Mouse (Mus musculus): ENCODE data around the gene Olfr710. TPM values are rescaled to one million over a fixed set of nuclear protein-coding genes. Genes with fewer than 3 reads are reported as not detected.
"Not testable (repeated sequence)": the region's sequence is repeated elsewhere in the genome, so short reads cannot be mapped to it uniquely, and the experiment has no call there.

The Olfr710 gene
- total RNA-seq (2015; ENCODE audit: low replicate concordance) (not detected in 2 replicates), total RNA-seq (2017; ENCODE audit: low replicate concordance) (not detected in 2 replicates)

- ATAC-seq (replicated peaks; ENCODE audit: low FRiP score, poor library complexity, severe bottlenecking): no peak
These were observed at the start of gene Olfr710 for GRCm38 (mm10) chr7:106948212-106948611. Gene Olfr710, minus strand, starts transcription at chr7:106948312.

GRCm38 (mm10) chr7:106985236-106985635 is 37.1 kb upstream of the Olfr710 start:
- no peak for ATAC-seq (replicated peaks; ENCODE audit: low FRiP score, poor library complexity, severe bottlenecking)

GRCm38 (mm10) chr7:106975353-106975752 is 27.2 kb upstream of the Olfr710 start, which contains the start of gene Olfr711:
Gene Olfr711, minus strand, starts transcription at chr7:106975453.
- no peak for ATAC-seq (replicated peaks; ENCODE audit: low FRiP score, poor library complexity, severe bottlenecking)

- ATAC-seq (replicated peaks; ENCODE audit: low FRiP score, poor library complexity, severe bottlenecking): not testable (repeated sequence)
These were observed 19.4 kb upstream of the Olfr710 start for GRCm38 (mm10) chr7:106967503-106967902.

- no peak for ATAC-seq (replicated peaks; ENCODE audit: low FRiP score, poor library complexity, severe bottlenecking)
These were observed 15.7 kb upstream of the Olfr710 start, which contains the start of gene Olfr6 for GRCm38 (mm10) chr7:106963837-106964236. Gene Olfr6, minus strand, starts transcription at chr7:106963937.

GRCm38 (mm10) chr7:106932119-106932518 is 16.0 kb downstream of the Olfr710 start, which contains the start of gene Olfr709-ps1:
Gene Olfr709-ps1, minus strand, starts transcription at chr7:106932219.
- no peak for ATAC-seq (replicated peaks; ENCODE audit: low FRiP score, poor library complexity, severe bottlenecking)

- ATAC-seq (replicated peaks; ENCODE audit: low FRiP score, poor library complexity, severe bottlenecking): not testable (repeated sequence)
These were observed 27.2 kb downstream of the Olfr710 start for GRCm38 (mm10) chr7:106920961-106921360.

GRCm38 (mm10) chr7:106907676-106908075 is 40.4 kb downstream of the Olfr710 start, which contains the start of gene Olfr1532-ps1:
Gene Olfr1532-ps1, plus strand, starts transcription at chr7:106908001.
- no peak for ATAC-seq (replicated peaks; ENCODE audit: low FRiP score, poor library complexity, severe bottlenecking)

GRCm38 (mm10) chr7:106901141-106901540 is 47.0 kb downstream of the Olfr710 start, which contains the start of gene Olfr707:
Gene Olfr707, minus strand, starts transcription at chr7:106901241.
- ATAC-seq (replicated peaks; ENCODE audit: low FRiP score, poor library complexity, severe bottlenecking): not testable (repeated sequence)

Other genes with a start within 250 kb of the Olfr710 start
- gene Olfr695, start 231.9 kb downstream of the Olfr710 start, total RNA-seq (2015; ENCODE audit: low replicate concordance): not detected in 2 replicates
- gene Olfr695, start 231.9 kb downstream of the Olfr710 start, total RNA-seq (2017; ENCODE audit: low replicate concordance): not detected in 2 replicates
- not detected in 2 replicates for gene Olfr697, start 205.9 kb downstream of the Olfr710 start, total RNA-seq (2015; ENCODE audit: low replicate concordance)
- not detected in 2 replicates for gene Olfr697, start 205.9 kb downstream of the Olfr710 start, total RNA-seq (2017; ENCODE audit: low replicate concordance)
- gene Olfr698, start 192.9 kb downstream of the Olfr710 start, total RNA-seq (2015; ENCODE audit: low replicate concordance): not detected in 2 replicates
- not detected in 2 replicates for gene Olfr698, start 192.9 kb downstream of the Olfr710 start, total RNA-seq (2017; ENCODE audit: low replicate concordance)
- 0.84 TPM in 1 of 2 replicates, not detected in the other for gene Olfr699, start 155.1 kb downstream of the Olfr710 start, total RNA-seq (2015; ENCODE audit: low replicate concordance)
- gene Olfr699, start 155.1 kb downstream of the Olfr710 start, total RNA-seq (2017; ENCODE audit: low replicate concordance): not detected in 2 replicates
- not detected in 2 replicates for gene Olfr700, start 139.5 kb downstream of the Olfr710 start, total RNA-seq (2015; ENCODE audit: low replicate concordance)
- gene Olfr700, start 139.5 kb downstream of the Olfr710 start, total RNA-seq (2017; ENCODE audit: low replicate concordance): not detected in 2 replicates
- not detected in 2 replicates for gene Olfr701, start 134.2 kb downstream of the Olfr710 start, total RNA-seq (2015; ENCODE audit: low replicate concordance)
- gene Olfr701, start 134.2 kb downstream of the Olfr710 start, total RNA-seq (2017; ENCODE audit: low replicate concordance): not detected in 2 replicates
- gene Olfr702, start 114.4 kb downstream of the Olfr710 start, total RNA-seq (2015; ENCODE audit: low replicate concordance): not detected in 2 replicates
- gene Olfr702, start 114.4 kb downstream of the Olfr710 start, total RNA-seq (2017; ENCODE audit: low replicate concordance): not detected in 2 replicates
- gene Olfr703, start 105.0 kb downstream of the Olfr710 start, total RNA-seq (2015; ENCODE audit: low replicate concordance): not detected in 2 replicates
- gene Olfr703, start 105.0 kb downstream of the Olfr710 start, total RNA-seq (2017; ENCODE audit: low replicate concordance): not detected in 2 replicates
- not detected in 2 replicates for gene Olfr704, start 85.1 kb downstream of the Olfr710 start, total RNA-seq (2015; ENCODE audit: low replicate concordance)
- not detected in 2 replicates for gene Olfr704, start 85.1 kb downstream of the Olfr710 start, total RNA-seq (2017; ENCODE audit: low replicate concordance)
- gene Olfr705, start 71.4 kb downstream of the Olfr710 start, total RNA-seq (2015; ENCODE audit: low replicate concordance): not detected in 2 replicates
- gene Olfr705, start 71.4 kb downstream of the Olfr710 start, total RNA-seq (2017; ENCODE audit: low replicate concordance): not detected in 2 replicates
- not detected in 2 replicates for gene Olfr706, start 60.1 kb downstream of the Olfr710 start, total RNA-seq (2015; ENCODE audit: low replicate concordance)
- not detected in 2 replicates for gene Olfr706, start 60.1 kb downstream of the Olfr710 start, total RNA-seq (2017; ENCODE audit: low replicate concordance)
- gene Olfr707, start 47.1 kb downstream of the Olfr710 start, total RNA-seq (2015; ENCODE audit: low replicate concordance): not detected in 2 replicates
- gene Olfr707, start 47.1 kb downstream of the Olfr710 start, total RNA-seq (2017; ENCODE audit: low replicate concordance): not detected in 2 replicates
- not detected in 2 replicates for gene Olfr1532-ps1, start 40.3 kb downstream of the Olfr710 start, total RNA-seq (2015; ENCODE audit: low replicate concordance)
- not detected in 2 replicates for gene Olfr1532-ps1, start 40.3 kb downstream of the Olfr710 start, total RNA-seq (2017; ENCODE audit: low replicate concordance)
- gene Olfr709-ps1, start 16.1 kb downstream of the Olfr710 start, total RNA-seq (2015; ENCODE audit: low replicate concordance): not detected in 2 replicates
- gene Olfr709-ps1, start 16.1 kb downstream of the Olfr710 start, total RNA-seq (2017; ENCODE audit: low replicate concordance): not detected in 2 replicates
- not detected in 2 replicates for gene Olfr6, start 15.6 kb upstream of the Olfr710 start, total RNA-seq (2015; ENCODE audit: low replicate concordance)
- not detected in 2 replicates for gene Olfr6, start 15.6 kb upstream of the Olfr710 start, total RNA-seq (2017; ENCODE audit: low replicate concordance)
- not detected in 2 replicates for gene Olfr711, start 27.1 kb upstream of the Olfr710 start, total RNA-seq (2015; ENCODE audit: low replicate concordance)
- gene Olfr711, start 27.1 kb upstream of the Olfr710 start, total RNA-seq (2017; ENCODE audit: low replicate concordance): 0.38 TPM in 1 of 2 replicates, not detected in the other
- not detected in 2 replicates for gene Olfr2, start 57.8 kb upstream of the Olfr710 start, total RNA-seq (2015; ENCODE audit: low replicate concordance)
- not detected in 2 replicates for gene Olfr2, start 57.8 kb upstream of the Olfr710 start, total RNA-seq (2017; ENCODE audit: low replicate concordance)
- not detected in 2 replicates for gene Olfr713, start 82.9 kb upstream of the Olfr710 start, total RNA-seq (2015; ENCODE audit: low replicate concordance)
- not detected in 2 replicates for gene Olfr713, start 82.9 kb upstream of the Olfr710 start, total RNA-seq (2017; ENCODE audit: low replicate concordance)
- not detected in 2 replicates for gene Olfr714, start 122.7 kb upstream of the Olfr710 start, total RNA-seq (2015; ENCODE audit: low replicate concordance)
- not detected in 2 replicates for gene Olfr714, start 122.7 kb upstream of the Olfr710 start, total RNA-seq (2017; ENCODE audit: low replicate concordance)
- not detected in 2 replicates for gene Olfr17, start 144.9 kb upstream of the Olfr710 start, total RNA-seq (2015; ENCODE audit: low replicate concordance)
- gene Olfr17, start 144.9 kb upstream of the Olfr710 start, total RNA-seq (2017; ENCODE audit: low replicate concordance): not detected in 2 replicates
- gene Olfr715b, start 162.1 kb upstream of the Olfr710 start, total RNA-seq (2015; ENCODE audit: low replicate concordance): not detected in 2 replicates
- not detected in 2 replicates for gene Olfr715b, start 162.1 kb upstream of the Olfr710 start, total RNA-seq (2017; ENCODE audit: low replicate concordance)
- not detected in 2 replicates for gene Olfr715, start 182.8 kb upstream of the Olfr710 start, total RNA-seq (2015; ENCODE audit: low replicate concordance)
- not detected in 2 replicates for gene Olfr715, start 182.8 kb upstream of the Olfr710 start, total RNA-seq (2017; ENCODE audit: low replicate concordance)
- gene Olfr716, start 190.0 kb upstream of the Olfr710 start, total RNA-seq (2015; ENCODE audit: low replicate concordance): not detected in 2 replicates
- gene Olfr716, start 190.0 kb upstream of the Olfr710 start, total RNA-seq (2017; ENCODE audit: low replicate concordance): not detected in 2 replicates
- not detected in 2 replicates for gene Nlrp14, start 218.7 kb upstream of the Olfr710 start, total RNA-seq (2015; ENCODE audit: low replicate concordance)
- not detected in 2 replicates for gene Nlrp14, start 218.7 kb upstream of the Olfr710 start, total RNA-seq (2017; ENCODE audit: low replicate concordance)